Mouse (Mus musculus) kidney, adult 18-20 months (tissue): ENCODE measurements around the gene Zfp146.
A peak's percentile ranks its signal among the peaks of the same experiment; 100 is the strongest.
"Not testable (repeated sequence)": the region's sequence is repeated elsewhere in the genome, so short reads cannot be mapped to it uniquely, and the experiment has no call there.

ENCODE experiments used
- DNase-seq: peaks from one replicate; pipeline ENCODE4 v3.0.0; 2021

Gene Zfp146

DNA sequence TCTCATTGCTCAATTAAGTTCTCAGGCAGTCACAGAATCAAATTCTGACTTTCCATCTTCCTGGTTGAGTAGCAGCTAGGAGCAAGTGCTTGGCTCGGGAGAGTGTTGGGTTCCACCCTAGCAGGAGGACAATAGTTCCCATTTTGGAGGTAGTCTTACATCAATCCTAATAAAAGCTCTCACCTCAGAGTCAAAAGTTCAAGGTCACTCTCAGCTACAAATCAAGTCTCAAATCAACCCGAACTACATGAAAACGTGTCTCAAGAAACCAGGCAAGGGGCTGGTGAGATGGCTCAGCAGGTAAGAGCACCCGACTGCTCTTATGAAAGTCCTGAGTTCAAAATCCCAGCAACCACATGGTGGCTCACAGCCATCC is 19.6 kb upstream of the Zfp146 start:
- no peak for DNase-seq

DNA sequence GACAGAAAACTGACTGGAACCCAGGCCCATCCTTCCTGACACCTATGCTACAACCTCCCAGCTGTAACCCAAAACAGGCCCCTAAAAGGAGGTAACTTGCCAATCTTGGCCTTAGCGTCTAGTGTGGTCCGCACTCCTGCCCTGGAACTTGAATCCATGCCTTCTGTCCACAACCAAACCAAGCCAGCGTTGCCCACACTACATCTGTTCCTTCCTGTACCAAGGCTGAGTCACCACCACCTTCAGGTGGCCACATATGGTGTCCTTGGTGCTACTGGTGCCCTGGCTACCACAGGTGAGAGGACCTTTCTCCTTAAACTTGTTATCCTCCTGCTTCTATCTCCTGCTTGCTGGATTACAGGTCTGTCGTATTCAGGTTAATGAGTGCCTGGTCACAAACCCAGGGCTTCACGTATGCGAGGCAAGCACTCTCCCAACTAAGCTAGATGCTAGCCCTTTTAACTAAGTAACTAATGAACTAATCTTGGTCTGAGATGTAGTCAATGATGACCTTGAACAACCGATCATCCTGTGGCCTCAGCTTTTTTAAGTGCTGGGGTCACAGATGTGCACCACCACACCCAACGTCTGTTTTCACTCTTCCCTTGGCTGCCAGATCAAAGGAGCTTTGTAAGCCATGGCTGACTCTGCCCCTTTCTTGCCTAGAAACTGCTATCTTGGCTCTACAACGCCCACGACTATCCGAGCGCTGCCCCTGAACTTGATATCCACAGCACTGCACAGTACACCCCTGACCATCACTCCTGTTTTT is 19.0 kb upstream of the Zfp146 start:
- no peak for DNase-seq

DNA sequence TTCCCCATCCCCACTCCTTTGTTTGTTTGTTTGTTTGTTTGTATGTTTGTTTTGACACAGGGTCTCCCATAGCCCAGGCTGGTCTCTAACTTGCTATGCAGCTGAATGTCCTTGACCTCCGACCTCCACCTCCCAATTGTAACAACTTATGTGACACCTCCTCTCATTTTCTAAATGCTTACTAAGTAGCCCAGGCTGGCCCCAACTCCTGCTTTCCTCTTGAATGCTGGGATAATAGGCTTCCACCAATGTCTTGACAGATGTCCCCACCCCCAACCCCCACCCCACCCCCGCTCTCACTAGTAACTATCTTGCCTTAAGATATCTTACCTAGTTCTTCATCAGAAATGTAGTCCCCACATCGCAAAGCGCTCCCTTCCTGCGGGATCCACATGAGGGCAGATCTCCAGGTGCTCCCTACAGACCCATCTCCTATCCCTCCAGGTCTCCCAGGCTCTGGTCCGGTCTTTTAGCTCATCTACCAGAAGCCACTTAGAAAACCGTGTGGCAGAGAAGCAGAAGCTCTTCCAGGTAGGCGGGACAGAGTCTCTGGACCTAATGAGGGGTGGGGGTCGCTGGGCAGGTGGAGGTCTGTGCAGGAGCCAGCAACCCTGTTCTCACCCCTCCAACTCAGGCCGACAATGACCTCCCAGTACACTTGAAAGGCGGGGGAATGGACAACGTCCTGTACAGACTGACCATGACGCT is 15.2 kb upstream of the Zfp146 start:
- DNase-seq, result no peak

DNA sequence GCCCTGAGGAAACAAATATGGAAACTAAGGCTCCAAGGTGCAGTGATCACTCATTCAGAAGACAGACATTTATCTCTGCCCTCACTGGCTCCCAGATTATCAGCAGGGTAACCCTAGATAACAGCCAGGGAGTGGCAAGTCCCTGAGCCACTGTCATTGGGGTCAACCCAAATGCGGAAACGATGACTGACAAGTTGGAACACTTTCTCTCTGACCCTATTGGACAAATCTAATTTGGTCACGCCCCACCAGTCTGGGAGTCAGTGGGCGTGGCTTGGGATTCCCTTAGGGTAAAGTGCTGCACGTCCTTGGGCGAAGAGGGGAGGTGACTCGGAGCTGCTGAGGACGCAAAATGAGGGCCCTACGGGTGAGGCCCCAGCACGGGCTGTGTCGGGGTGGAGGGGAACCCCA is 14.3 kb upstream of the Zfp146 start, which contains the start of gene Cox7a1:
Gene Cox7a1 (plus strand): TSS at position 266 of the 411 bp plus-strand sequence.
- peak; percentile 89 for DNase-seq

DNA sequence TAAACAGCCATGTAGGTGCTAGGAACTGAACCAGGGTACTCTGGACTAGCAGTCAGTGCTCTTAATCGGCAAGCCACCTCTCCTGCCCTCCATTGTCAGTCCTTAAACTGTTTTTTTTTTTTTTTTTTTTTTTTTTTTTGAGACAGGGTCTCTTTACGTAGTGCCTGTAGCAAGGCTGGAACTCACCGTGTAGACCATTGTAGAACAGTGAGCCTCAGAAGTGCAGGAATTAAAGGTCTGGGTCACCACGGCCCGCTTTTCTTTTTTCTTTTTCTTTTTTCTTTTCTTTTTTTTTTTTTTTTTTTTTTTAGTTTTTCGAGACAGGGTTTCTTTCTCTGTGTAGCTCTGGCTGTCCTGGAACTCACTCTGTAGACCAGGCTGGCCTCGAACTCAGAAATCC is 13.6 kb upstream of the Zfp146 start:
- DNase-seq, result not testable (repeated sequence)

DNA sequence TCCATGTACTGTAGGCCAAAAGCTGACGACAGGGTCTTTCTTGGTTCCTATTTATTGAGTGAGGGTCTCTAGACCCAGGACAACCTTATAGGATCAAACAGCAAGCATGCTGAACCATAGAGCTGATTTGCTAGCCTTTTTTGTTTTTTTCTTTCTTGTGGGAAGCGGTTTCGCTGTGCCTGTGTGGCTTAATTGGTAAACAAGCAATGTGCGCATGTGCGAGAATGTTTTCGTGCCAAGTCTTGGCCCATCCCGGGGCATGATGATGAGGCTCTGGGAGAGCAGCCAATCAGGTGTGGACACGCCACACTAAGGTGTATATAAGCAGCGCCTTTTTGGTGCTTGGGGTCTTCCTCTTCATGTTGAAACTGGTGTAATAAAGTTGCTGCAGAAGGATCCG is 12.4 kb upstream of the Zfp146 start:
- DNase-seq, result not testable (repeated sequence)

DNA sequence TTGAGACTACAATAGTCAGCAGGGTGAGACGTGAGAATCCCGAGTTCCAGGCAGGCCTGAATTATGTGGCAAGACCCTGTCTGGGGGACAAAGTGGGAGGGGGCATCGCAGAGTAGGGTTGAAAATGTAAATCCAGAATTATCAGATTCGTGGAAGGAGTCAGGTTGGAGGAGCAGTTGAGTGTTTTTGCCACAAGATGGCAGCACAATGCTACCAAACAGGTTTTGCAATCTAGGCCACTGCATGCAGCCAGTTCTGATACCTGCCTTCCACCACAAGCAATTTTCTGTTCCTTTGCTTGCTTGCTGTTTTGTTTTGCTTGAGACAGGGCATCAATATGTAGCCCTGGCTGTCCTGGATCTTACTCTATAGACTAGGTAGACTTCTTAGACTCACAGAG is 11.8 kb upstream of the Zfp146 start:
- DNase-seq, result peak; percentile 77

DNA sequence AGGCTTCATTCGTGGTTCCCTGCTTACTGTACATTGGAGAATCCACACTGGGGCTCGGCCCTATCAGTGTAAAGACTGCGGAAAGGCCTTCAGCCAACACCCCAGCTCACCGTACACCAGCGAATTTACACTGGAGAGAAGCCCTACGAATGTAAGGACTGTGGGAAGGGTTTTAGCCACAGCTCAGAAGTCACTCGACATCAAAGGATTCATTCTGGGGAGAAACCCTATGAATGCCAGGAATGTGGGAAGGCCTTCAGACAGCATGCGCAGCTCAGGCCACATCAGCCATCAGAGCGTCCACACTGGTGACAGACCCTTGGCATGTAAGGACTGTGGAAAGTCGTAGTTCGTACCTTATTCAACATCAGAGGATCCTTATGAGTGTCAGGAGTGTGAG is 8.7 kb upstream of the Zfp146 start:
- DNase-seq, result no peak

DNA sequence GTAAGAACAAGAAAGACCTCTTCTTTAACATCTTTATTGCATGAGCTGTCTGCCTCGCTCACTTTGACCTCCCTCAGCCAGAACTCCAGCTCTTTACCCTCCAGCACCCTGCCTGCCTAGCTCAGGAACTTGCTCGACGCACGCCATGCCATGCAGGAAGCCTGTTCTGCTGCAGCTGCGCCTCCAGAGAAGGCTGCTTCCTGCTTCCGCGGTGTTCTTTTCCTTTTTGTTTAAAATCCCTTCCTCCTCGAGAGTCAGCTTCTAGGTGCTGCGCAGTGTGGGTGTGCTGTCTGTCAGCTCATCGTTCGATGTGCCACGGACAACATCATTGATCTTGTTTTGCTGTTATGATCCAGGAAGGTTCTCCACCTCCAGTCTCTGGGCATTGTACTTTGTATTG is 6.9 kb upstream of the Zfp146 start:
- no peak for DNase-seq

DNA sequence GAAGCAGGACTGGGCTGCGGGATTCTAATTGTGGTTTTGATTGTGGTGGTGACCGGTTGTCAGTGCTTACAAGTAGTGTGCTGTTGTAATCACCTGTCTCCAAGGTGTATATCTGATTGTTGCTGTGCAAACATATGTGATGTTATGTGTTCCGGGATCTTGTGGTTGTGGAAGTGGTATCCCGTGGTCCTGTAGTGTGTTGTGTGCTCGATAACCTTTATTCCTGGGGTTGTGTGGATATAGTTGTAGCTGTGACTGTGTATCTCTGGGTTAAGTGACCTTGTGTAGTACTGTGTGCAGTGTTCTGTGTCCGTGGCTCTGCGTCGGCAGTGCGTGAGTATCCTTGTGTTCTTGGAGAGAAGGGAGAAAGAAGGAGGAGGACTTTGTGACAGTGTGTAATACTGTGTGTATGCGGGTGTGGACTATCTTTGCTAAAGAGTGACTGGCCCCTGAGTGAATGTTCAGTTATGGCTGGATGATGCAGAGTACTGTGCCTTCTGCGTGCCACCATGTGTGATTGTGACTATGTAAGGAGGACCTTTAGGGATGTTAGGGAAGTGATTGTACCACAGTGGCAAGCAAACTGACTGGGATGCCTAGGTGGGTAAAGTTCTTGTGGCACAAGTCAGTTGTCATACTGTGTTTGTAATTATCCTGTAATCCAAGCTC is 867 bp upstream of the Zfp146 start:
- DNase-seq, result no peak

DNA sequence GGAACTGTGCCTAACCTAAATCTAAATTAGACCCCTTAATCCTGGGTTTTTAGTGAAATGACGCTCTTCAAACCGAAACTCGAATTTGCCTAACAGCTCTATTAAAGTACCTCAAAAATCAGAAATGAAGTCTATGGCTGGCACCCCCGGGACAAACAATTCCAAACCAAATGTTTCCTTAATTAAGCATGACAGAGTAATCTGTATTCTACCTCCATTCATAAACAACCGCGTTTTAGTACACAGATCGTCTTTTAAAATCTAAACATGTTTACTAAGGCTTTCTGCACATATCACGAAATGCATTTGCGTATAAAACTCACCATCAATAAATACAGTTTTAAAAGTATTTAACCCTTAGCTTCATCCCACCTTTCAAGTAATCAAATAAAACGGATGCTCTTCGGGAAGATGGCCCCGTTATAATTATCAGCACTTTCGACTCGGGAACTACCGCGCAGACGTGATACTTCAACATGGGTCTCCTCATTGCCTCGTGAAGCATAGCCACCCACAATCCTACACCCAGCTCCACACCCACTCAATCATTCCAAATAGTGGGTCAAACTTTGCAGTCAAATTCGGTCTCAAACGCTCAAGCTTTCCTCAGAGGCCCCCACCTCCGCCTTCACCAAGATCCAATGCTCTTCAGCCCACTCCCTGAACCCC is 502 bp downstream of the Zfp146 start:
- no peak for DNase-seq

DNA sequence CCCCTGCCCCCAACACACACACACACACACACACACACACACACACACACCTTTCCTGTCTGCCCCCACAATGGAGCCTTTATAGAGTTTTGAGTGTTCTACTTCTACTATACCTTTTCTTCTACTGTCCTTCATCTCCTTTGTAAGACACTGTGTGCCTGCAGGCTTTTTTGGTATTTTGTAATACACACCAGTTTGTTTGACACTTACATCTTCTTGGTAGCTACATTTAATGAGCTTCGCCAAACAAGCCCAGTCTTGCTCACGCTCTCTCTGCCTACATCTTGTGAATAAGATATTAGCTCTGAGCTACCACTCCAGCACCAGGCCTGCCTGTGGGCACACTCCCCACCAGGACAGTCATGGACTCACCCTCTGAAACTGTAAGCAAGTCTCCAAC is 4.8 kb downstream of the Zfp146 start:
- no peak for DNase-seq

DNA sequence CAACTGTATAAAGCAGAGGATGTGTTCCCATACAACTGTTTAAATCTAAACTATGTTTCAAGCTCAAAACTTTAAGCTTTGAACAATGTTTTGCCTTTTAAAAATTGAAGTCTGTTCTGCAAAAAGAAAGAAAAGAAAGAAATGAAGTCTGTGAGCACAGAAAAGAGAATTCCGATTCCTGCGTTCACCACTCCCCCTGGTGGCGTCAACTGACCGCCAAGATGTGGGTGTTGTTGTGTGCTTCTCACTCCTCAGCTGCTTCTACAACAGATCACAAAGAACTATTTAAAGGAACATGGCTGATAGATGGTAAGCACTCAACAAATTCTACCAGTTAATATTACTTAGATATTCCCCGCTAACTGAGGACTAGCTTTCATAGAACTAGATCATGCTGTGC is 6.4 kb downstream of the Zfp146 start:
- DNase-seq, result no peak

DNA sequence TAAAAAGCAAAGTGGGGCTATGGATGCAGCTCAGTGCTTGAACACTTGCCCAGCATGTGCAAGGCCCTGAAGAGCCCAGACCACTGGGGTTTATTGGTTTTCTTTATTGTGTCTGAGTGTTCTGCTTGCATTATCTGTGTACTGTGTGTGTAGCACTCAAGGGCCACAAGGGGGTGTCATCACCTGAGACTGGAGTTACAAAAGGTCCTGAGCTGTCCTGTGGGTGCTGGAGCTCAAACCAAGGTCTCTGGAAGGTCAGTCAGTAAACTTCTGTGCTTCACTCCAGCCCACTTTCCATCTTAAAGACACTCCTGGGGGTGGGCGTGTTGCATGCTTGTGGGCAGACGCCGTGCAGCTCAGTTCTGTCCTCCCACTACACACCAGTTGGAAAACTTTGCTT is 14.0 kb downstream of the Zfp146 start:
- DNase-seq, result no peak

DNA sequence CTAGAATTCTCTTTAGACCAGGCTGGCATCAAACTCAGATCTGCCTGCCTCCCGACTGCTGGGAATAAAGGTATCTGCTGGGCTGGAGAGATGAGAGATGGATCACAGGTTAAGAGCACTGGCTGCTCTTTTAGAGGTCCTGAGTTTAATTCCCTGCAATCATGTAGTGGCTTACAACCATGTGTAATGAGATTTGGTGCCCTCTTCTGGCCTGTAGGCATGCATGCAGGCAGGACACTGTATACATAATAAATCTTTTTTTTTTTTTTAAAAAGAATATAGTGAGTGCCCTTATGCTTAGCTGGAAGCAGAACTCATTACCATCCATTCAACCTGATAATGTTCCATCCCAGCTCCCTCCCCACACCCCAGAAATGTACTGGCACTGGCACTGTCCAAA is 15.5 kb downstream of the Zfp146 start:
- DNase-seq, result no peak

DNA sequence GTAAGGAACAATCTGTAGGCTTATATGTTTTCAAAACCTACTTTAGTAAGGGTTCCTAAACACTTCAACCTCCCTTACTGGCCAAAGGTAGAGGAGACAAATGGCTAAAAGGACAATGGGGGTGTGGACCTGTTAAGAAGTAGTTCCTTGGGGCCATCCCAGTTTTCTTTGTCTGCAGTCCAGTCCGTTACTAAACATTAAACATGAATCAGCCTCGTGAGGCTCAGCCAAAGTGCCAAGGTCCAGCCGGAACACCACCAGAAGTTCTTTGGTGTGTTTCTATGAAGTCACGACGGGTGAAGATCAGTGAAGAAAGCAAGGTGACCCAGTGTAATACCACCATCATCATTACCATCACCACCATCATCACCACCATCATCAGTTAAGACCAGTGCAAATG is 22.5 kb downstream of the Zfp146 start:
- DNase-seq, result peak; percentile 25

DNA sequence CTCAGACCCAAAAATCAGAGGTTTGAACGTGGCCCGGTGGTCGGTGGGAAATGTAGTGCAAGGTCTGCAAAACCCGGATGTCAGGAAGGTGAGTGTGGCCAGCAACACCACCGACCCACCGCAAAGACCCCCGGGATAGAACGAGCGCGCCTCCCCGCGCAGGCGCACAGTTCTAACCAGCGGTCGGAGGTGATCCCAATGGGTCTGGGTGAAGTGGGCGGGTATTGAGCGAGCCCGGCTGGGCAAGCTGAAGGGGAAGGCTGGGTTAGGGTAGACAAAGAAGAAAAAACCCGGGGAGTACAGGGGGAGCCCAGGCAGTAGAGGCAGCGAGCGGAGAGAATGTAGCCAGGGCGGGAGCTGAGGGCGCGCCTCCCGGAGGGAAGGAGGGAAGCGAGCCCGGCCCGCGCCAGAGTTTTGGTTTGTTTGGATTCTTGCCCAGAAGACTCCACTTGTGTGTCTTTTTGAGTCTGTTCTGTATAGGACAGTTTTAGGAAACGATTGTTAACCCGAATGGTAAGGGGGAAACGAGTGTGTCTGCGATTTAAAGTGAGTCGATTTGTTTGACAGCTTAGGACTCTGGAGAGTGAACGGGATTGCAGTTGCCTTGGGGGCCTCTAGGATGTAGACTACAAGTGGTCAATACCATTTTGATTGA is 25.9 kb downstream of the Zfp146 start:
- DNase-seq, result peak; percentile 33

DNA sequence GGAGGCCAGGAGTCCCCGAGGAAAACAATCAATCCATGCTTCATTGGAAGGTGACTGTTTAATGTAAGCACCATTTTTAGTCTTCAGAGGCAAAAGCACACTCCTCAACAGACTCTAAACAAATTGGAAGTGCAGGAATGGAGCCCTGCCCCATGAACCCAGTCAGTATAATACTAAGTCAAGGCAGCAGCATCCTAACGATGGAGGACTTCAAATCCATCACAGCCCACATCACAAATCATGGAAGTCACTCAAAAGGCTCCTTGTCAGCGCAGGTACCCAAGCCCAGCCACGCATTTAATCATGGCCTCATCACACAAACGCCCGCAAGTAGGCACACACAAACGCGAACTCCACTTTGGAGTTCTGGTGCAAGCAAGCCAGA is 26.4 kb downstream of the Zfp146 start:
- DNase-seq, result no peak

DNA sequence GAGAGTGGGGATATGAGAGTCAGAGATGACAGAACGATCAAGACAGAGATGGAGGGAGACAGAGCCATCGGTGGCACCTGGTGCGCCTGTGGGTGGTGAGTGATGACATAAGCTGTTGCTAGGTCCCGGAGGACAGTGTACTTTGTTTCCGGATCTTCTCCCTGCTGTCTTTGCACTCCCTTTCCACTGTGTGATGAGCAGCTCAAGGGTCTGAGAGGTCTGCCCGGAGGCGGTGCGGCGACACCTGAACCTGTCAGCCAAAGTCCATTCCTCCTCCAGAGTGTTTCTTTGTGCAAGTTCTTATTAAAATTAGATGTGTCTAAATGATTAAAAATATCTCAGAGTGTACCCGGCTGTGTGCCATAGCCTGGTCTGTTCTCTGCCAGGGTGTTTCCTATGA is 32.7 kb downstream of the Zfp146 start:
- no peak for DNase-seq

DNA sequence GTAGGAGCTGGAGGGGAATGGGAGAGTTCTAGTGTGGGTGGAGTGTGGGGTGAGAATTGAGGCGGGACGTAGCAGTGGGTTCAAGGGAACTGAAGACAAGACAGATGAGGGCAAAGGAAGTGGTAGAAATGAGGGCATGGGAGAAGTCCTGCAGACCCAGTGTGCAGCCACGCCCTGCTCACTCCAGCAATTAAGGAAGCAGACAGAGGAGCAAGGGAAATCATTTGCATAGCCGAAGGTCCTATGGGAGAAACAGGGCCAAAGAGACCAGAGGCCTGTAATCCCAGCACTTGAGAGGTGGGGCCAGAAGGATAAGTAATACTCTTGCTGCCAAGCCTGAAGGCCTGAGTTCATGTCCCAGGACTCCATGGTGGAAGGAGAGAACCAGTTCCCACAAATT is 37.2 kb downstream of the Zfp146 start:
- DNase-seq, result no peak

DNA sequence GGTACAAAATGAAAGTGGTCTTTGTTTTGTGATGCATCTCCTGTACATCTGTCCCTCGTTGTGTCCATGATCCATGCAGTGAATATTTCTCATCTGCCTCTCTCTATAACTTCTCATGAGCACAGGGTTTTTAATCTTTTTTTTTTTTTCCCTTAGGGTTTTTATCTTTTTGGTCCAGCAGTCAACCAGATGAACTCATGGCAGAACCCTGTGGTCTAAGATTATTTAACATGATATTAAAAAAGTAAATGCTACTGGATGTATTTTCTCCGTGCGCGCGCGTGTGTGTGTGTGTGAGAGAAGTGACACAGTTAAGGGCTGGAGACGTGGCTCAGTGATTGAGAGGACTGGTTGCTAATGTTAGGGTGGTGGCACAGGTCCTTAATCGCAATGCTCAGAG is 39.6 kb downstream of the Zfp146 start:
- no peak for DNase-seq

DNA sequence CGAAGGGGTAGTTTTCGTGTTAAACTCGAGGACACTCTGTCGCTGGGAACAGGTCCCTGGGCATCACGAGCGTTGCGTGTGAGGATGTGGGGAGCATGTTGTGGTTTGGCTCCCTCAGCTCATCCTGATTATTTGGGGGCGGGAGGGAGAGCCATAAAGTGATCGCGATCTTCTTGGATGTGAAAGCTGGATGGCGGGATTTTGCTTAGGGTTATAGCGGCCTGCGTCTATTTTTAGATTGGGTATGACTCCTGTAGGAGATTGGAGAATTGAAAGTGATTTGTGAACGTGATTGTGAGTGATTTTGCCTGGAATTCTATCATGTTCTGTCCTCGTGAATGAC is 47.4 kb downstream of the Zfp146 start:
- no peak for DNase-seq
